Mouse (Mus musculus) liver, embryonic 15.5 days (tissue): Measurements from ENCODE around the gene Zfp638. TPM values are rescaled to one million over a fixed set of nuclear protein-coding genes. Genes with fewer than 3 reads are reported as not detected.
"Not testable (repeated sequence)": the region's sequence is repeated elsewhere in the genome, so short reads cannot be mapped to it uniquely, and the experiment has no call there.

ENCODE experiments used
- ATAC-seq: fragments of 200-750 bp; cut with Nextera tagmentation; 2 replicates; pipeline ENCODE4 v1.8.0; 2017; ENCODE audit warnings: moderate number of reproducible peaks, mild to moderate bottlenecking, moderate library complexity; ENCODE audit not compliant: insufficient read depth
- H3K27ac ChIP-seq: fragments of 300-500 bp; sonication (generic); replicated peaks from 2 replicates; pipeline ENCODE4 v1.5.1; 2015; ENCODE audit warnings: mild to moderate bottlenecking, inconsistent platforms
- H3K27me3 ChIP-seq: fragments of 300-500 bp; sonication (generic); 2 replicates; pipeline ENCODE4 v1.6.1; 2015; ENCODE audit warnings: mild to moderate bottlenecking, inconsistent platforms
- H3K36me3 ChIP-seq: fragments of 300-500 bp; sonication (generic); replicated peaks from 2 replicates; pipeline ENCODE4 v1.6.1; 2015; ENCODE audit warnings: moderate library complexity, mild to moderate bottlenecking, inconsistent platforms
- H3K4me1 ChIP-seq: fragments of 300-500 bp; sonication (generic); replicated peaks from 2 replicates; pipeline ENCODE4 v1.6.1; 2015; ENCODE audit warnings: inconsistent platforms
- H3K4me2 ChIP-seq: fragments of 300-500 bp; sonication (generic); 2 replicates; pipeline ENCODE4 v1.6.1; 2015; ENCODE audit warnings: moderate library complexity, mild to moderate bottlenecking, inconsistent platforms
- H3K4me3 ChIP-seq: fragments of 300-500 bp; sonication (generic); replicated peaks from 2 replicates; pipeline ENCODE4 v1.5.1; 2015; ENCODE audit warnings: mild to moderate bottlenecking, inconsistent platforms
- H3K9ac ChIP-seq: fragments of 300-500 bp; sonication (generic); 2 replicates; pipeline ENCODE4 v1.6.1; 2015; ENCODE audit warnings: moderate library complexity, mild to moderate bottlenecking, inconsistent platforms
- H3K9me3 ChIP-seq: fragments of 300-500 bp; sonication (generic); replicated peaks from 2 replicates; pipeline ENCODE4 v1.6.1; 2016; ENCODE audit warnings: inconsistent platforms
- WGBS: fragments of 180-500 bp; shearing (Covaris S2); methylation state at CpG from one replicate; pipeline ENCODE4 v1.1.7; 2015; ENCODE audit warnings: mixed read lengths; ENCODE audit not compliant: insufficient replicate concordance; 5-methylcytosine and 5-hydroxymethylcytosine counted together
- polyA plus RNA-seq: library from polyadenylated mRNA; unstranded; fragments of >200 nt; fragmentation: Nextera tagmentation; extraction: Ambion mirVana; gene quantifications from 2 replicates; pipeline ENCODE4 v1.2.1, GENCODE M21; 2015

The Zfp638 gene
- 14.5 and 16.8 TPM in 2 replicates for polyA plus RNA-seq

- peak; percentile 95 for ATAC-seq
- peaks cover 7% of the 10 kb centered on the region; the same call in 1 of the 2 replicates for H3K27me3 ChIP-seq
- peak within 1 kb of the TSS; percentile 63 for H3K9ac ChIP-seq
- peak within 1 kb of the TSS; percentile 26; the same call in 1 of the 2 replicates for H3K27ac ChIP-seq
- no peaks in the 10 kb centered on the region for H3K36me3 ChIP-seq
- peak within 1 kb of the TSS; percentile 97 for H3K4me2 ChIP-seq
- peaks cover 18% of the 10 kb centered on the region for H3K4me1 ChIP-seq
- peak within 1 kb of the TSS; percentile 68 for H3K4me3 ChIP-seq
- WGBS = under 1% methylated on average over 50 of the region's 50 CpGs
- H3K9me3 ChIP-seq = no peaks in the 10 kb centered on the region
Observed at GRCm38 (mm10) chr6:83866954-83867597, at the start of gene Zfp638. Zfp638 (plus strand) TSS chr6:83867109.

DNA sequence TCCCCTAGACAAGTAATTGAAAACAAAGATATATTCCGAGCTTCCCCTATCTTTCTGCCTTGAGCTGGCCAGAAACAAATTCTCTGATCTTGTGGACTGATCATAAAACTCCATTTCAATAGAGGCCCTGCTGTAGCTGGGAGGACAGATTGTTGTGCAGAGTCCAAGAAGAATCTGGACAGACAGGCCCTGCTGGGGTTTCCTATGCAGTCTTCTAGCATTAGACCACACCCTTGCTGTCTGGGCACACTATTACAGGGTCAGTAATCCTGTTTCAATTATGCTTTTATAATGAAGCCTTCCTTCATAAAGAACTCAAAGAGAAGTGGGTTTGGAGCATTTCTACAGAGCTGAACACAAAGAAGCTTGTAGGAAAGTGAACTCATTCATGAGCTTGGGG lies 47.9 kb upstream of the Zfp638 start:
- ATAC-seq = no peak
- H3K9me3 ChIP-seq = no peaks in the 10 kb centered on the region
- peaks cover under 1% of the 10 kb centered on the region; the same call in 1 of the 2 replicates for H3K36me3 ChIP-seq
- no peak overlapping the region for H3K4me3 ChIP-seq
- H3K9ac ChIP-seq = no peak overlapping the region
- no peaks in the 10 kb centered on the region for H3K4me1 ChIP-seq
- 58% methylated on average over 1 of the region's 1 CpGs for WGBS
- H3K27ac ChIP-seq = no peak overlapping the region
- H3K4me2 ChIP-seq = no peak overlapping the region
- no peaks in the 10 kb centered on the region for H3K27me3 ChIP-seq

DNA sequence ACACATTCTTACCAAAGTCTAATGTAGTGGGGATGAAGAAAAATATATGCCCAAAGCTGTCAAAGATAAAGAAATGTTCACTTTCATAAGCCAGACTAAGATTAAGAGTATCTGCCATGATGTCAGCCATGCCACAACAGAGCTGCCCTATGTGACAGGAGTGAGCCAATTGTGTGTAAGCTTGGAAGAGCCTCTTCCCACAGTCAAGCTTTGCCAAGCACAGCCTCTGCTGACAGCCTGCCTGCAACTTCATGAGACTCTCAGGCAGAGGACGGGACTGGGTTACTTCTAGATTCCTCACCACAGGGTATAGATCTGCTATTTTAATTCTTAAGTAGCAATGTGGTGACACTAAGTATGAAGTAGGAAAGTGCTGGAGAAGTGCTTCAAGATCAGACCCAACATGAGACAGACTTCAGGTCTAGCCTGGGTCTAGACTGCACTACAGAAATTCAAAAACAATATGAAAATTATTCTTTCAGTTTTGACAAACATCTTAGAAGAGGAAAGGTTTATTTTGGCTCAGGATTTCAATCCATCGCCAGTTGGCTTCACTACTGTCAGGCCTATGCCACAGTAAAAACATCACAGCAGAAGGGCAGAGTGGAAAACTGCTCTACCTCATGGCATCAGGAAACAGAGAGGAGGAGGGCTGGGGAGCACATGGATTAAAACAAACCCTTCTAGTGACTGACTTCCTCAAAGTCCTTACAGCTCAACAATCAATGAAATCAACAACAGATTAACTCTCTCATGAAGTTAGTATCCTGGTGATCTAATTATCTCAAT lies 46.0 kb upstream of the Zfp638 start:
- Histone ChIP-seq H3K27me3 (no peaks in the 10 kb centered on the region), H3K9me3 (no peaks in the 10 kb centered on the region), H3K9ac (no peak overlapping the region), H3K27ac (no peak overlapping the region), H3K4me3 (no peak overlapping the region), H3K4me1 (no peaks in the 10 kb centered on the region), H3K36me3 (no peaks in the 10 kb centered on the region), H3K4me2 (no peak overlapping the region)
- 59% methylated on average over 2 of the region's 2 CpGs for WGBS
- ATAC-seq = no peak

GRCm38 (mm10) chr6:83821856-83822255 lies 45.1 kb upstream of the Zfp638 start:
- WGBS = 58% methylated on average over 2 of the region's 2 CpGs
- H3K36me3 ChIP-seq = no peaks in the 10 kb centered on the region
- ATAC-seq = no peak
- H3K4me2 ChIP-seq = no peak overlapping the region
- no peak overlapping the region for H3K4me3 ChIP-seq
- no peak overlapping the region for H3K27ac ChIP-seq
- no peaks in the 10 kb centered on the region for H3K4me1 ChIP-seq
- H3K9ac ChIP-seq = no peak overlapping the region
- H3K9me3 ChIP-seq = no peaks in the 10 kb centered on the region
- no peaks in the 10 kb centered on the region for H3K27me3 ChIP-seq

GRCm38 (mm10) chr6:83830941-83831605 lies 35.8 kb upstream of the Zfp638 start:
- 4% methylated on average over 35 of the region's 35 CpGs for WGBS
- peak; percentile 47; the same call in 1 of the 2 replicates for ATAC-seq
- peak overlapping the region; percentile 72 for H3K9ac ChIP-seq
- H3K36me3 ChIP-seq = no peaks in the 10 kb centered on the region
- H3K27me3 ChIP-seq = no peaks in the 10 kb centered on the region
- no peaks in the 10 kb centered on the region for H3K9me3 ChIP-seq
- H3K4me1 ChIP-seq = peaks cover 17% of the 10 kb centered on the region
- H3K4me3 ChIP-seq = peak overlapping the region; percentile 67
- H3K27ac ChIP-seq = peak overlapping the region; percentile 63; the same call in 1 of the 2 replicates
- peak overlapping the region; percentile 97 for H3K4me2 ChIP-seq

GRCm38 (mm10) chr6:83831606-83832123 lies 35.2 kb upstream of the Zfp638 start, which contains the start of gene Paip2b:
Paip2b (minus strand) TSS chr6:83831741.
- Histone ChIP-seq H3K27me3 (no peaks in the 10 kb centered on the region), H3K36me3 (no peaks in the 10 kb centered on the region), H3K27ac (peak within 1 kb of the TSS; percentile 70), H3K4me3 (peak within 1 kb of the TSS; percentile 67), H3K4me1 (peaks cover 17% of the 10 kb centered on the region), H3K4me2 (peak within 1 kb of the TSS; percentile 97), H3K9ac (peak within 1 kb of the TSS; percentile 72), H3K9me3 (no peaks in the 10 kb centered on the region)
- peak; percentile 98 for ATAC-seq
- under 1% methylated on average over 37 of the region's 37 CpGs for WGBS

DNA sequence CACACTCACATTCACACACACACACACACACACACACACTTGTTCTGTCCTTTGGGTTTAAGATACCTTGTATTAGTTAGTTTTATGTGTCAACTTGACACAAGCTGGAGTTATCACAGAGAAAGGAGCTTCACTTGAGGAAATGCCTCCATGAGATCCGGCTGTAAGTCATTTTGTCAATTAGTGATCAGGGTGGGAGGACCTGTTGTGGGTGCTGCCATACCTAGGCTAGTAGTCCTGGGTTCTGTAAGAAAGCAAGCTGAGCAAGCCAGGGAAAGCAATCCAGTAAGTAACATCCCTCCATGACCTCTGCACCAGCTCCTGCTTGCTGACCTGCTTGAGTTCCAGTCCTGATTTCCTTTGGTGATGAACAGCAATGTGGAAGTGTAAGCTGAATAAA lies 34.5 kb upstream of the Zfp638 start:
- H3K9me3 ChIP-seq = not testable (repeated sequence)
- H3K27ac ChIP-seq = peak overlapping the region; percentile 70

DNA sequence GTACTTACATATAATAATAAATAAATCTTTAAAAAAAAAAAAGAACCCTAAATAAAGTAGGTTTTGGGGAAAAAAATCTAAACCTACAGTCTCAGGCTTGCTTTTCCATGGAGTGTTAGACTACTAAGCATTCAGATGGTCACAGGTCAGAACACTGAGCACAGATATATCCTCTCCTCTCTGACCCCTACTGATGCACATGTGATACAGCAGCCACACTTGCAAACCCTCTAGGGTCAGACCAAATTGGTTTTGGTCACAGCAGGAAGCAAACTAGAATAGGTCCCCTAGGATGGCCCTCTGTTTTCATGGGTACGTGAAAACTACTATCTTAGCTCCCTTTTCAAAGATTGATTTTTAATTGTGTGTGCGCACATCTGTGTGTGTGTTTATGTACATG lies 30.1 kb upstream of the Zfp638 start:
- peaks cover 7% of the 10 kb centered on the region for H3K4me1 ChIP-seq
- H3K27me3 ChIP-seq = no peaks in the 10 kb centered on the region
- H3K4me3 ChIP-seq = no peak overlapping the region
- ATAC-seq = no peak
- 70% methylated on average over 2 of the region's 2 CpGs for WGBS
- no peaks in the 10 kb centered on the region for H3K9me3 ChIP-seq
- no peaks in the 10 kb centered on the region for H3K36me3 ChIP-seq
- H3K27ac ChIP-seq = no peak overlapping the region
- H3K4me2 ChIP-seq = no peak overlapping the region
- no peak overlapping the region for H3K9ac ChIP-seq

More for the DNA sequence above, 34.5 kb upstream of the Zfp638 start:
- Histone ChIP-seq H3K4me2 (peak overlapping the region; percentile 97), H3K4me1 (peaks cover 17% of the 10 kb centered on the region), H3K4me3 (peak overlapping the region; percentile 49)
- H3K36me3 ChIP-seq, H3K9ac ChIP-seq, H3K27me3 ChIP-seq, ATAC-seq: not testable (repeated sequence)
- WGBS = 59% methylated on average over 1 of the region's 1 CpGs

- no peaks in the 10 kb centered on the region for H3K9me3 ChIP-seq
- H3K27me3 ChIP-seq = no peaks in the 10 kb centered on the region
- no peaks in the 10 kb centered on the region for H3K36me3 ChIP-seq
- WGBS = 52% methylated on average over 2 of the region's 2 CpGs
- no peak overlapping the region for H3K4me2 ChIP-seq
- no peak overlapping the region for H3K4me3 ChIP-seq
- H3K27ac ChIP-seq = no peak overlapping the region
- ATAC-seq = no peak
- no peak overlapping the region for H3K9ac ChIP-seq
- H3K4me1 ChIP-seq = no peaks in the 10 kb centered on the region
Observed at GRCm38 (mm10) chr6:83838046-83838445, 28.9 kb upstream of the Zfp638 start.

- no peak for ATAC-seq
- 73% methylated on average over 6 of the region's 6 CpGs for WGBS
- no peaks in the 10 kb centered on the region for H3K27me3 ChIP-seq
- H3K4me2 ChIP-seq = no peak overlapping the region
- H3K9me3 ChIP-seq = no peaks in the 10 kb centered on the region
- no peak overlapping the region for H3K27ac ChIP-seq
- no peak overlapping the region for H3K9ac ChIP-seq
- H3K4me3 ChIP-seq = no peak overlapping the region
- H3K36me3 ChIP-seq = no peaks in the 10 kb centered on the region
- H3K4me1 ChIP-seq = no peaks in the 10 kb centered on the region
Observed at GRCm38 (mm10) chr6:83840086-83840485, 26.8 kb upstream of the Zfp638 start.

- H3K27ac ChIP-seq = no peak overlapping the region
- H3K4me2 ChIP-seq = no peak overlapping the region
- WGBS = 61% methylated on average over 10 of the region's 10 CpGs
- H3K27me3 ChIP-seq = no peaks in the 10 kb centered on the region
- H3K36me3 ChIP-seq = no peaks in the 10 kb centered on the region
- H3K4me3 ChIP-seq = no peak overlapping the region
- H3K9ac ChIP-seq = no peak overlapping the region
- no peak for ATAC-seq
- no peaks in the 10 kb centered on the region for H3K4me1 ChIP-seq
- H3K9me3 ChIP-seq = no peaks in the 10 kb centered on the region
Observed at GRCm38 (mm10) chr6:83844913-83845312, 22.0 kb upstream of the Zfp638 start.
